Mouse (Mus musculus): Measurements from ENCODE around the gene Lamc2.

The Lamc2 gene

DNA sequence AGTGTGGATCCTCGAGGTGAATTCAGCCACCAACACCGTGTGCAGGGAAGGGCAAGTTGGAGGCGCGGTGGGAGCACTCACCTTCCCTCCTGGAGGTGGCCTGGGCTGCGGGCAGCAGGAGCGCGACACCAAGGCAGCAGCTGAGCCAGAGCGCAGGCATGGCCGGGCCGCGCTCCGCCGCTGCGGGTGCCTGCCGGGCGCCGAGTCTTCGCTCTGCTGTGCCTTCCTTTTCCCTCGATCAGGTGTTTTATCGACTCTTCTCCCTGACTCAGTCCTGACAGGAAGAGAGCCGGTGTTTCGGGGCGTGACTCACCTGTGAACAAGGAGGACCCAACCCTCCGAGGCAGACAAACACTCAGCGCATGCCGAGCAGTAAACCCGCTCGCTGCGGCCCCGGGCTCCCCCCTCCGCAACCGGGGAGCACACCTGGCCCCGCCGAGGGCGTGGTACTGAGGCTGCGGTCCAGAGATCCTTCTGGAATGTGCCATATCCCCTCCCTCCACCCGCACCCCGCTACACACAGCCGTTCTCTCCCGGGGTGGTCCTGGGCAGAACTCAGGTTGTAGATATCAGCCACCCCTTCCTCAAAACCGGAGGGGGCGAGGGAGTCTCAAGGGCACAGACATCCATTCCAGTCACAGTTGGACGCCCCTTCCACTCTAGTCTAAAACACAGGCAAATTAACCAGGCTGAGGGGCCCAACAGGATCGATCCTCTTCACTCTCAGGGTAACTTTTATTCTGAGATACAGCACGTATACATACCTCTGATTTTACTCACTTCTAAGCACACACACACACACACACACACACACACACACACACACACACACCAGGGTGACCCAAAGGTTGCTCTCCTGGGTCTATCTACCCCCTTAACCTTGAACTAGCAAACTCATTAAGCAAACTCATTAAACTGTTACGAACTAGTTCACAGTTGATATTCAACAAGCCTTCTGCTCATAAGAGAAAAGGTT, at the start of gene Lamc2:
TSS of gene Lamc2 (minus strand) at position 620 of the 976 bp plus-strand sequence.
- peak; percentile 49 for DNase-seq (ENCODE audit: low spot score)

DNA sequence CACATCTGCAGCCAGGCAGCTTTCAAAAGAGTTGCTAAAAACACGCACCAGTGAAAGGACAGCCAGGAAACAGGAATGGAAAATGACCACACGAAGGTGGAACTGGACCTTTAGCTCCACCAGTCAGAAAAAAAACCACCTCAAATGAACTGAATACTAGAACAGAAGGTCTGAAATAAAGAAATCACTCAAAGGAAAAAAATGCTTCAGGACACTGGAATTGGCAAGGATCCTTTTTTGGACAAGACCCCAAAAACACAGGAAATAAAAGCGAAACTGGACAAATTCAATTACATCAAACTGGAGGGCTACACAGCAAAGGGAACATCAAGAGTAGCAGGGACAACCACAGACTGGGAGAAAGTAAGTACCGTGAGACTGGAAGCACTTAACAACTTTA, 49.3 kb upstream of the Lamc2 start:
- DNase-seq (ENCODE audit: low spot score), result no peak

DNA sequence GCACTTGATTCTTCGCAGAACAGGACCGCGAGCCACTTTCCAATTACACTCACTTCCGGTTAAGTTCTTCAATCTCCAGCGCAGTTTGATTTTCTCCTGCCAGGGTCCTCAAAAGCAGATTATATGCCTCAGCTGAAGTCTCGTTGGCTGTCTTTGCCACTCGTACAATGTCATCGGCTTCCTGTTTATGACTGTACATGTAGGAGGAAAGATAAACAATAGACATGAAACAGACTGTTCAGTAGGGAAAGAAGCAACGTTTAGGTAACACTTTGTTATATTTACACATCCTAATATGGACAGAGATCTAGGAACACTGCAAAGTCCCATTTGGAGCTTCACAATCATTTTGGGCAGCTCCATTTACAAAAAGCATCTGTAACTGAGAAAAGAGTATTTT, 45.4 kb upstream of the Lamc2 start:
- no peak for DNase-seq (ENCODE audit: low spot score)

DNA sequence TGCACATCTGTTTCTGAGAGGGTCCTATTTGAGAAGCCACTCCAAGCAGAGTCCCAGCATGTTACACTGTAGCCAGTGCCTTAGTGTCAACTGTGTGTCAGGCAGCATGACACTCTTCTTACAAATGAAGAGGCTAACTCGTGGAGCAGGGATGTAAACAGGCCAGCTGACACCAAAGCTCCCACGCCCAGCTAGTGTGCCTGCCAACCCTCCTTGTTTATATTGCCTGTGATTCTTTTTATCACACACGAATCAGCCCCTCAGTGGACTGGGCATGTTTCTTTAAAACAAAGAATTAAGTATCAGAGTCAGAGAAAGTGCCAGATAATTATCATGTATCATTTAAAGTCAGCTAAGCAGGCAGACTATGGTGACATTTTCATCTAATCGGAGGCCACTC, 41.7 kb upstream of the Lamc2 start:
- no peak for DNase-seq (ENCODE audit: low spot score)

DNA sequence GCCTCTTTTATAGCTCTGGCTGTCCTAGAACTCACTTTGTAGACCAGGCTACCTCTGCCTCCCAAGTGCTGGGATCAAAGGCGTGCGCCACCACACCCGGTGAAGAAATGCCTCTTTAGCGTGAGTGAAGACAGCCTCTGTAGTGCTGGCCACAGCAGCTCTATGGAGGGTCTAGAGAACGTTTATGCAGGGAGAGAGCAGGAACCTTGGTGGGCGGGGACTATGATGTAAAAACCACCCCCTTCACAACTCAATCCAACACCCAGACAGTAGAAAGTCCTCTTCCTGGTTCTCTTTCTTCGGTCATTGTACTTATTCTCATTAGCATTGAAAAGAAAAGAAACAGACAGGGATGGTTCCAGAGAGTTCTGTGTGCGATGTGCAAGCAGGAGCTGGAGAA, 40.8 kb upstream of the Lamc2 start:
- no peak for DNase-seq (ENCODE audit: low spot score)

DNA sequence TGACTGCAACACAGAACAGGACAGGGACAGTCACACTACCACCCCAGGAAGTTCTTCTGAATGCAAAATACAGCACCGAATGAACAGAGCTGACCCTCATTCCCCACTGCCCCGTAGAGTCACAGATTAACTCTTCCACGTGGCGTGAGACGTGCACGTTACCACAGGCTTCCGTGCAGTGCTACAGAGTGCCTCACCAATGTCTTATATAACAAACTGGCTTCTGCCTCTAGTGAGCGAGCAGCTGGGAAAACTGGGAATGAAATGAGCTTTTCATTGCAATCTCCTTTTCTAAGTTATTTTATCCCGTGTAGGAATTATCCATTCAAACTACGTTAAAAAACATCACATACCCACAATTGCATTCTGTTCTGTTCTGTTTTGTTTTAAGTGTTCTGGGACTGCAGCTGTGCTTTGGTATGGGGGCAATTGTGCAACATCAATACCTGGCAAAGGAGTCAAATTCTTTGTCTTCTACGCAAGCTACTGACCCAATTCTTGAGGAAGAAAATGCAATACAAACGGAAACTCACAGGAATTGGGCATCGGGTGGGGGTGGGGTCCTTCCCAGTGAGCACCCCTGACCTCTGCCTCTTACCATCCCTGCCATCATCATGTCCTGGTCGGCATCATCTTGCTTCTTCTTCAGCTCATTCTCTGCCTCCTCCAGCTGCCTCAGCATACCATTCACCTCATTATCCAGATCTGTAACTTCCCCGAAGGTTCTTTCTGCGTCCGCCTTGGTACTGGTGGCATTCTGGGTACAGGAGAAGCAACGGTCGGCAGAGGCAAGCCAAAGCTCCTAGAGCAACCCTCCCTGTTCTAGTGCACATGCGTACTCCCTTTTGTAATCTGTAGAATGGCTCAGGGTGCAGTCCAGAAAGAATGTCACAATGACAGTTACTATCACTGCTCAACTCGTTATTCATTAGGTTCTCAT, 39.8 kb upstream of the Lamc2 start:
- DNase-seq (ENCODE audit: low spot score), result no peak

DNA sequence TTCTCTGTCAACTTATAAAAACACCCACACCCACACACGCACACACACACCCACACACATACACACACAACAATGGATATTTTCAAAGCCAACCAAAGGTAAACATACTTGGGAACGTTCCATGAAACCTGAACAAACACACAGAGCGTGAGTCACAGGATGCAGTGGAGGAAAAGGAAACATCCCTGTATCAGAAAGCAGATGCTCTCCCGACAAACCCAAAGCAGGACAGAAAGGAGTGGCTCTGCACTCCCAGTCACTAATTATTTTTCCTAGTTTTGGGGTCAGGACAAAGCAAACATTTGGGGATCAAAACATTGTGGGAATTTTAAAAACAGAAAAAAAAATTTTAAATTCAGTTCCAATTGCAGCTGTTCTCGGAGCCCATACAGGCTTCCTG, 38.1 kb upstream of the Lamc2 start:
- no peak for DNase-seq (ENCODE audit: low spot score)

DNA sequence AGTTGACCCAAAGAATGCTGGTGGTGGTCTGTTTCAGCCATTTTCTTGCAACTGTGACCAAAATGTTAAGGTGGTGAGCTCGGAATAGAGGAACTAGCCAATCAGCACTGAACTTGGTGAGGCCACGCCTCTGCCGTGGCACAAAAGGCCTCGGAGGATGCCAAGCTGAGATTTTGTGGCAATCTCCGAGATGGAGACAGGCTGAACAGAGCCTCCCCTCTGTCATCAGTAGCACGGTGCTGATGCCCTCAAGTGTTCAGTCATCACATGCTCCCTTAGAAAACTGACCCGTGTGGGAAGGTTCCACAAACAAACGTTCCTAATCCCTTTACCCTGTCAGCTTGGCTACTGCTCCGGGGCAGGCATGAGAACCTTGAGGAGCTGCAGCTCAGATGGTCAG, 33.1 kb upstream of the Lamc2 start:
- no peak for DNase-seq (ENCODE audit: low spot score)

DNA sequence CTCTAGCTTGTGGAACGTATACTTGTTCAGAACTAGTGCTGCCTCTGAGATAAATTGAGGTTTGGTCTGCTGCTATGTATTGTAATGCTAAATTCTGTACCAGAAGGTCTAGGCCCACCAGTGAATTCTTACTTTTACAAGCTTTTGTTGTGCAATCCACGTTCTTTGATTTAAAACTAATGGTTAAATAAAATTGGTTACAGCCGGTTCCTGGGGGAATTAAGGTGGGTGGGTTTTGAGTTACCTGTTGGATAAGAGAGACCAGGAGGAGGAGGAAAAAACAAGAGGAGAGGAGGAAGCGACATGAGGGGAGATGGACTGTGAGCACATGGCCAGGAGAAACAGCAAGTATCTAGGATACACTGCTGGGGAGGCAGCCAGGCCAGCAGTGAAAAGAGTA, 30.3 kb upstream of the Lamc2 start:
- no peak for DNase-seq (ENCODE audit: low spot score)

DNA sequence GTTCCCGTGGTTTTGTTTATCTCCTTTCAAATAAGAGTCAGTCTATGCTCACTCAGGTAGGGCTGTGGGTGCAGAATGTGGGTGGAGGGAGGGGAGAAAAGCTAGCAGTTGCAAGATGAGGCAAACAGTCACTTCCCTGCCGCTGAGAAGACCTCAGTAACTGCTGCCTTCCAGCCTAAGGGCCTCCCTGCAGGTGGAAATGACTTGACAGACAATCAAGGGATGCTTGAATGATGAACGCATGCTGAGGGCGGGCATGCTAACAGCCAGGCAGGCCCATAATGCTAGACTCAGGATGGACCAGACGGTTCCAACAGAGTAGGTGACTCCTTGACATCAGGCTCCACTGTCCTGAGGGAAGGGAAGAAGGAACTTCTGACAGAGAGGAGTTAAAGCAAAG, 29.4 kb upstream of the Lamc2 start:
- DNase-seq (ENCODE audit: low spot score), result no peak

DNA sequence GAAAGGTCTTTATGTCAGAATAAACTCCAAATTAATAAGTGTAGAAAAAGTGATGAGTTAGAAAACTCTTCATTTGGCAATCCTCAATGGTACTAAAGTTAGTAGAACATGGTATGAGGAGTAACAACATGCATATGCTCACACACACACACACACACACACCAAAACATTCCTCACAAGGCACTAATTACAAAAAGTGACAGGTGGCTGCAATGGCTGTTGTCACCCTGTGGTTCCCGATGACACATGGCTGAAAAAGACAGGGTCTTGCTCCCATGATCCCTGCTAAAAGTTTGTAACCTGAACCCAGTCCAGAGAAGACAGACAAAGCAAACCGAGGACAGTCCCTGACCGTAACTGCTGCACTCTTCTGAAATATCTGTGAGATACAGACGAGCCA, 24.7 kb upstream of the Lamc2 start:
- DNase-seq (ENCODE audit: low spot score), result no peak

DNA sequence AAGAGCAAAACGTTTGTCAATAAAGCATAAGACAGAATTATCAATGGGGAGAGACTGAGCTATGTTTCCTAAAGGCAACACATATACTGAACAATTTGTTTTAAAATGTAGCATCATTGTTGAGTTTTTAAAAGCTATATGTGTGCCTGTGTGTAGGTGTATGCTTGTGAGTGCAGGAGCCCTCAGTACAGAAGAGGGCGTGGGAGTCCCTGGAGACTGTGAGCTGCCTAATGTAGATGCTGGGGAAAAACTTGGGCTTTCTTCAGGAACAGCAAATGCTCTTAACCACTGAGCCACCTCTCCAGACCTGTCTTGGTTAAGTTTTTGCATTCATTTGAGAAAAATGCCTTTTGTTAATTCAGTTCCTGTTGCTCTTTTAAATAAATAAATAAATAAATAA, 24.0 kb upstream of the Lamc2 start:
- DNase-seq (ENCODE audit: low spot score), result no peak

DNA sequence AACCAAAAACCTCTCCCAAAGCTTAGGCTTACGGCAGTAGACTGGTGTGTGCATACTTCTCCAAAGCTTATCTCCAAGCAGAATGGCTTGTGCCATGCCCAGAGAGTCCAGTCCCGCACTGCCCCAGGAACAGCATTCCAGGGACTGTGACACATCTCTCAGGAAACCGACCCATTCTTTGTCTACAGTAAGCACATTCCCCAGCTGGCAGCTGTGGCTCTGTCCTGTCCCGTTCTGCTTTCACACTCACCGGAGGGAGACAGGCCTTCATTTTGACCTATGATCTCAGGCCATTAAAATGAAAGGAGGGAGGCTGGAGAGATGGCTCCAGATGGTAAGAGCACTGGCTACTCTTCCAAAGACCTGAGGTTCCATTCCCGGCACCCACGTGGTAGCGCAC, 15.9 kb upstream of the Lamc2 start:
- DNase-seq (ENCODE audit: low spot score), result no peak

DNA sequence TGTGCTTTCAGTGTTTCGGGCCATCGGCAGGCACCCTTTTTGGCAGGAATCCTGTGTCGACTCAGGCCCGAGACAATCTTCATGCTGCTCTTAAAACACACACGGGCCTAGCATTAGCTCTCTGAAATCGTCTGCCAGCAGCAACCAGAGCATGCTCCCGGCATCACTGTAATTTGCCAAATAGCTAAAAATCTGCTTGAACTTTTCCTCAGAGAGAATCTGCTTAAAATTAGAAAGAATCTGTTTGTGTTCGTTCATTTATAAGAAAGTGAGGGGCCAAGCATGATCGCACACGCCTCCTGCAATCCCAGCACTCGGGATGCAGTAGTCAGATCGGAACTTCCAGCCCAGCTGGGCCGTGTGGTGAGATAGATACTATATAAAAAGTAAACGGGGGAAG, 15.2 kb upstream of the Lamc2 start:
- no peak for DNase-seq (ENCODE audit: low spot score)

DNA sequence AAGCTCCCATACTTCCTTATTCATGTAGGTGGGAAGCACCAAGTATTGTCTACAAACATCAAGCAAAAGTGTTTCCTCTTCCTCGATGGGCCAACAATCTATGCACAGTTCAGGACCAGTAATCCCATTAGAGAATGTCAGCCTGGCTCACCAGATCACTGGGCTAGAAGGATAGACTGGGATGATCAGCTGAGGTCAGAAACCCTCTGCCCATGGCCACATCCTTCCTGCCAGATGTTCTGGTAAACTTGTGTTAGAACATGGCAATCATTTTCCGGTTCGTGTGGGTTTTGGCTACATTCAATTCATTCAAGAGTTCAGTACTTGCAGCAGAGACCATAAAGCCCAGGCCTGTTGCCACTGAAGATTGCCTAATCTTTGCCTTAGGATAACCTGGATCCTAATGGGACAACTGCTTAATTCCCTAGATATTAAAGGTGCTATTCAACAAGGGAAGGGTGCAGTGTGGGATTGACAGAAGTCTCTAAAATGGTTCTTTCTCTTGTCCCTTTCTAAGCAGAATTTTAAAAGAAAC, 11.1 kb upstream of the Lamc2 start:
- DNase-seq (ENCODE audit: low spot score), result peak; percentile 6

DNA sequence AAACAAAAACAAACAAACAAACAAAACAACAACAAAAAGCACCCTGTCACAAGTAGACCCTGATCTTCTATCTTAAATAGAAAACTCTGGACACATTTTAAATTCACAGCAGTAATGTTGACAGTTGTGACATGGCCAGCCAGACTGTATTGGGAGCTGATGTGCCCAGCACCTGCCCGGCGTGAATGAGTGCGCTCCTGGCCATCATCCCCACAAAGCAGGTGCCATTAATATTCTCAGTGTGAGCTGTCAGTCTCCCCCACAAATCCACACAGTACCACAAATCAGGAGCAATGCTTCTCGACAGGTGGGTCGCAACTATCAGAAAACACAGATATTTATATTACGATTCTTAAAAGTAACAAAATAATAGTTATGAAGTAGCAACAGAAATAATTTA, 6.7 kb upstream of the Lamc2 start:
- DNase-seq (ENCODE audit: low spot score), result peak; percentile 32

DNA sequence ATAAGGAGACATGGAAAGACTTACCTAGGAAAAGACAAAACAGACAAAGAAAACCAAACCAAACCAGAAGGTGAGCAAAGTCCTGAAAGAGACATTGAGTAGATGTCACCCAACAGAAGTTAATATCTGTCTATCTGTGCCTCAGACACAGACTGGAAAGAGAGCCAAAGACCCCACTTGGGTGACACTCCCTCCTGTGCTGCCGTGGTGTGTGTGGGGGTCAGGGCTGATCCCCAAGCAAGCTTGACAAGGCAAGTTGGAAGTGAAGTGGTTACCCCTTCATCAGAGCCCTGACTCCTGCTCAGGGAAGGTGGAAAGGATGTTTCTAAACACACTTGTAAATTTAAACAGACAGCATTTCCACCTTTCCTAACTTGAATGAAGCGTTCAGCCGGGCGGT, 6.1 kb upstream of the Lamc2 start:
- peak; percentile 26 for DNase-seq (ENCODE audit: low spot score)

DNA sequence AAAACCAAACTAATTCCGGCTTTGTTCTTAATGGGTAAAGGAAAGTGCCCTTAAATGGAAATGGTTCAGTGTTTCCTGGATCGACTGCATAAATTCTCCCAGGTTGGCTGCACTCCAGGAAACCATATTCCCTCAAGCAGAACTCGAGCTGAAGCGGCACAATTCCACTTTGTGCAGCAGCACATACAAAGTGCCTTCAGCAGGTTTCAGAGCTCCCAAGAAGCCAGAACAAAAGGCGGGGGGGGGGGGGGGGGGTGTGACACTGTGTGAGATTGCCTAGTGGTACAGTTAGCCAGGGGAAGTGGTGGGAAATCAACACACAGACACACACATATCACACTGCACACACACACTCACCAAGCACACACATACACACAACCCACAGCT, 5.7 kb upstream of the Lamc2 start:
- DNase-seq (ENCODE audit: low spot score), result peak; percentile 71

DNA sequence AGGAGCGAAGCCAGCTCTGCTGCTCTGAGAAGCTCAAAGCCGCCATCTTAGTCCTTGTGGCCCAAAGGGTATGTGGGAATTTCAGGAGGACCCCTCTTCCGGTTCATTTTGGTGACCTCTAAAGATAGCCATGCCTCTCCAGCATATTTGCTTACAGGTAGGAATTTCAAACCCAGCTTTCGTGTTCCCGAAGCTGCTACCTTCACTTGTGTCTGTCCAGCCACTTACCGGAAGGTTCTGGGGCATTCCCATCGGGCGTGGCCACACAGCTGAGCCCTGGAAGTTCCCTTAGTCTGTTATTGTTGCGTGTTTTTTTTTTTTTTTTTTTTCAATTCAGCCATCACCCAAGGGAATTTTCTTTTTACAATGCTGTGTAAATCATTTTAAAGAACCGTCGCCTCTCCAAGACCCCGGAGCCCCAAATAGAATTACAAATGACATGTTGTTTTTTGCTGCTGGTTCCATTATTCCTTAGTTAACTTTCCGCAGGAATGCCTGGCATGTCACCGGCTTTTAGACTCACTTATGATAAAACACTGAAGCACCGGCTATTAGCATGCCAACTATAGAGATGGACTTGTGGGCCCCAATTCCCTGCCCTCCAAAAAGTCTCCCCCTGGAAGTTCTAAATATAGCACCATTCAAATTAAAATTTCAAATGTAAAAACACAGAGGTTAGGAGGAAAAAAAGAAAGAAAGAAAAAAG, 5.1 kb upstream of the Lamc2 start:
- peak; percentile 38 for DNase-seq (ENCODE audit: low spot score)

DNA sequence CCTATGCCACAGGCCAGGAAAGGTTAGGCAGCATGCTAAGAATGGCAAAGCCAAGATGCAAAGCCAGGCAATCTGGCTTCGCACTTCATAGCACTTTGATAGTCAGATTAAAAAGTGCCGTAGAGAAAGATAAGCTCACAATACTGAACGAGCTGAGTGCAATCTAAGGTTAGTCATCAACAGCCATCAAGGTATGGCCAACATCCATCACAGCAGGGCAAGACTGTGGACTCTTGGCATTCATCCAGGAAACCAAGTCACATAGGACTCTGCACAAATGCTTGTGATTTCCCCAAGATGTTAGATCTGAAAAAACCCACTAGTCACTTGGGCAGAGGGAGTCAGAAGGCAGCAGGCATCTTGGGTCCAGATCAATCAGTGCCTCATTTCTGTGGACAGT, 1.8 kb upstream of the Lamc2 start:
- DNase-seq (ENCODE audit: low spot score), result no peak

DNA sequence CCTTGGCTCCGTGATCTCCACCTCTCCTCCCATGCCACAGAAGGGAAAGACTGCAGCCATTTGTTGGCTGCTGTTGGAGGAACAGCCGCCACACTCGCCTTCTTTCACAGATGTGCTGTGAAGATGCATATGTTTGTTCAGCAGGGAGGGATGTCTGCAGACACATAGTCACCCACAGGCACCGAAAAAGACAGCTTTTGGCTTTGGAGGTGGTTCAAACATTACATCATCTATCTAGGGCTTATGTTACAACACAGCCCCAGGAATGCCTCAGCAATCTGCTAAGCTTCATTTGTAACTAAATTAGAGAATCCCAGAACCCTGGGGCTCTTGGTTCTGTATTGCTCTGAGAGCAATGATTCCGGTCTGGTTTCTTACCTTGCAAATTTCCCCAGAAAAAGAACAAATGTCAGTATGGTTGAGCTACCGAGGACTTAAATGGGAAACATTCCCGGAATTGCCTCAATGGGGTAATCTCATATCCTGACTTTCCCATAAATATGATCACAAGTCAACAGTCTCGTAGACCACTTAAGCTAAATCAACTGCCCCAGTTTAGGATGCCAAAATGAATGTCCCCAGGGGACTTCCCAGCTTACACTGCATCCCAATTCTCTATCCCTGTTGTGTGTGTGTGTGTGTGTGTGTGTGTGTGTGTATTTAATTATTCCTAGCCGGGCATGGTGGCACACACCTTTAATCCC, 5.5 kb downstream of the Lamc2 start:
- DNase-seq (ENCODE audit: low spot score), result no peak

Data from testis, postnatal 10 days (tissue).